Mouse (Mus musculus): Measurements from ENCODE around the gene Cdyl. TPM values are rescaled to one million over a fixed set of nuclear protein-coding genes. Genes with fewer than 3 reads are reported as not detected.
A peak's percentile ranks its signal among the peaks of the same experiment; 100 is the strongest.

The Cdyl gene
- total RNA-seq, 2 experiments from 2014 or later, result 14.1 to 18.5 TPM

DNA sequence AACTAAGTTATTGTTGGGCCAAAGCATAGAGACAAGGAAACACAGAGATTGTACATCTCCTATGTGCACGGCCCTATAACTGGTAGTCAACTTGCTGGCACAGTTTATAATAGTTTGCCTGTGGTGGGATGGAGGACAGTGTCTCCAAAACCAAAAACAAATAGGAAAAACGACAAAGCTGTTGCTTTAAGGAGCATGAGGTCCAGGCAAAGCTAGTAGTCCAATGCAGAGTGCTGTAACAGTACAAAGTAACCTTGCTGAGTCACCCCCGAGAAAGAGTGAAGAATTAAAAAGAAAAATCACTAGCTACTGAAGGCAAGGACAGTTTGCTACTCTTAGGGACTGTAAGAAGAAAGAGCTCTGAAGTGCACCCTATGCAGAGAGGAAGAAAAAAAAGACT lies 21.7 kb downstream of the Cdyl start:
- no peak for DNase-seq (ENCODE audit: low spot score in 2 of 2)

DNA sequence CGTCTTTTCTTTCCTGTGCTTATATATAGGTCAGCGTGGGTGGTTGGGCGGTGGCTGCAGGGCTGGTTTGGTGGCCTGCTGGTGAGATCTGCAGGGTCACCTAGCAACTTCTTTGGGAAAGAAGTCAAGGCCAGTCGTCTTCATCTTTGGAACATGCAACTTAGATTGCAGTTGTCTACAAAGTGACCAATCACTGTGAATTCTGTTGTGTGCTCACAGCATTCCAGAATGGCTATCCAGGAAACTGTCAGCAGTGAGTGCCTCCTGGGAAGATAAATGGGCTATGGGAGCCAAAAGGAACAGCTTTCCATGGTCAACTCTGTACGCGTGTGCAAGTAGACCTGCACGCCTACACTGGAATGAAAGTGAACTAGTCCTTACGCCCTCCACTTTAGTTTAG lies 26.6 kb downstream of the Cdyl start:
- no peak for DNase-seq (ENCODE audit: low spot score in 2 of 2)

DNA sequence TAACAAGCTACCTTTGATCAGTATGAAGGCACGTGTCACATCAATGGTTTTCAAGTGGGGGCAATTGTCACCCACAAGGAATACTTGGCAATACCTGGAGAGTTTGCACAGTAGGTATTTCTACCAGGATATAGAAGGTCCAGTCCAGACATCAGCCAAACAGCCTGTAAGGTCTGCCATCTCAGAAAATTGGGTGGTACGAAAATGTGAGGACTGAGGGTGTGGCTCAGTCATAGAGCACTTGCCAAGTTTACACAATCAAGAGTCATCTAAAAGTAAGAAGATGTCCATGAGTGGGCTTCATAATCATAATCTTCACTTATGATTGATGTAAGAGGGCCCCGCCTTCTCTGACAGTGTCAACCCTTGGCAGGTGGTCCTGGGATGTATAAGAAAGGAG lies 29.9 kb downstream of the Cdyl start:
- no peak for DNase-seq (ENCODE audit: low spot score in 2 of 2)

DNA sequence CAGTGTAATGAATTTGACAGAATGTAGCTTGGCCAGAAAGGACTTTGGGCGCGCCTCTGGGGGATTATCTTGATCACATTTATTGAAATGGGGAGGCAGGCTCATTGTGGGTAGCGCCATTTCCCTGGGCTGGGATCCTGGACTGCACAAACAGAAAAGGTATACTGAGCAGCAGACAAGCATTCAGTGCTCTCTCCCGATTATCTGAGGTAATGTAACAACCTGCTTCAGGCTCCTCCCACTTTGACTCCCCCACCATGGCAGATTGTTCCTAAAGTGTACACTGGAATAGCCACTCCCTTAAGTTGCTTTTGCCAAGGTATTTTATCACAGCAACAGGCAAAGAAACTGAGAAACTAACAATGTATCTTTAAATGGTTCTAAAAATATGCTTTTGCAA lies 58.0 kb downstream of the Cdyl start:
- DNase-seq (ENCODE audit: low spot score in 2 of 2), result no peak

DNA sequence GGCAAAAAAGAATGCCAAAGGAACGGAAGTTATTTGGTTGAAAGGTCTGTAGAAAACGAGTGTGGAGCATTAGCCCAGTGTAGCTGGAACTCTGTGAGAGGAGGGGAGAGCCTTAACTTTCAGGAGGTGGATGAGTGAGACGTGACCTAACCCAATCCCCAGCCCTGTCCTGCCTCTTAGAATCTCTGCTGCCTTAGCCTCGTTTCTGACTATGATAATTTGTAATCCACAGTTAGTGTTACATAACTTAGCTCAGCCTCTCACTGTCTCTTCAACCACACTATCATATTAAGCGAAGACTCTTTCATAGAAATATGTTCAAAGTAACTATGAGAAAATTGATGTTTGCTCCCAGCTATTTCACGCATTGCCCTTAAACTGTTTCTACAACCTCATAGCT lies 59.9 kb downstream of the Cdyl start:
- no peak for DNase-seq (ENCODE audit: low spot score in 2 of 2)

DNA sequence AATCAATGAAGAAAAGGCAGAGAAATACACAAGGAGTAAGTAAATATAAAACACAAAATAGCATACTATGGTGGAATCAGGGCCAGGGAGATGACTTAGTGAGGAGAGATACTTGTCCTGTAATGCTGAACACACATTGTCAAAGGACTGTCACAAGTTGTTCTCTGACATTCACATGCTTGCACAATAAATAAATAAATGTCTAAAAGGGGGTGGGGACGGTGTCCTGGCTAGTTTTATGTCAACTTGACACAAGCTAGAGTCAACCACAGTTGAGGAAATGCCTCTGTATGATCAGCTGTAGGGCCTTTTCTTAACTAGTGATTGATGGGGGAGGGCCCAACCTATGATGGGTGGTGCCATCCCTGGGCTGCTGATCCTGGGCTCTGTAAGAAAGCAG lies 63.4 kb downstream of the Cdyl start:
- DNase-seq (ENCODE audit: low spot score in 2 of 2), result no peak

DNA sequence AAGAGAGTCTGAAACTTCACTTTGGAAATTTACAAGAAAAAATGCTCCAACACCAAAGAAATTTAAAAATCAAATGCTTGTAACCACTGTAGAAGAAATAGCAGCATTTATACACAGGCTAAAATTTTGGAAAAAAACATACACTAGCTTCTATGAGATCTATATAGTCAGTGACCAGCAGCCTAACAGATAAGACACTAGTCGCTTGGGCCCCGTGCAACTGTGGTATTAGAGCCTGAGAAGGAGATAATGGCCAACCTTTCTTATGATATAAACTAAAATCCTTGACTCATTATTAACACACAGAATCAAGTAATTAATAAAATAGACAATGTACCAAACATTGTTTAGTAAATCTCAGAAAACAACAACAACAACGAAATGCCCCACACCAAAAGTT lies 66.4 kb downstream of the Cdyl start:
- DNase-seq (ENCODE audit: low spot score in 2 of 2), result no peak

DNA sequence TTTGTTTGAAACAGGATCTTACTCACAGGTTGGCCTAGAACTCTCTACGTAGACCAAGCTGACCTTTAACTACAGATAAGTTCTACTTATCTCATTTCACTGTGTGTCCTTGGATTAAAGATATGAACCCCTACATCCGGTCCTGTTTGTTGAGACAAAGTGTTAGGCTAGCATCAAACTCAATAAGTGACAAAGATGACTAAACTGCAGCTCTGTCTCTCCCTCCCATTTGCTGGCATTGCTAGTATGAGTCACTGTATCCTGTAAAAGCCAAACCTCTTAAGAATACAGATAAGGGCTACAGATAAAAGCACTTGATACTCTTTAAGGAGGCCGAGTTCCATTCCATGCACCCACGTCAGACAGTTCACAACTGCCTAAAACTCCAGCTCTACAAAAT lies 72.5 kb downstream of the Cdyl start:
- no peak for DNase-seq (ENCODE audit: low spot score in 2 of 2)

DNA sequence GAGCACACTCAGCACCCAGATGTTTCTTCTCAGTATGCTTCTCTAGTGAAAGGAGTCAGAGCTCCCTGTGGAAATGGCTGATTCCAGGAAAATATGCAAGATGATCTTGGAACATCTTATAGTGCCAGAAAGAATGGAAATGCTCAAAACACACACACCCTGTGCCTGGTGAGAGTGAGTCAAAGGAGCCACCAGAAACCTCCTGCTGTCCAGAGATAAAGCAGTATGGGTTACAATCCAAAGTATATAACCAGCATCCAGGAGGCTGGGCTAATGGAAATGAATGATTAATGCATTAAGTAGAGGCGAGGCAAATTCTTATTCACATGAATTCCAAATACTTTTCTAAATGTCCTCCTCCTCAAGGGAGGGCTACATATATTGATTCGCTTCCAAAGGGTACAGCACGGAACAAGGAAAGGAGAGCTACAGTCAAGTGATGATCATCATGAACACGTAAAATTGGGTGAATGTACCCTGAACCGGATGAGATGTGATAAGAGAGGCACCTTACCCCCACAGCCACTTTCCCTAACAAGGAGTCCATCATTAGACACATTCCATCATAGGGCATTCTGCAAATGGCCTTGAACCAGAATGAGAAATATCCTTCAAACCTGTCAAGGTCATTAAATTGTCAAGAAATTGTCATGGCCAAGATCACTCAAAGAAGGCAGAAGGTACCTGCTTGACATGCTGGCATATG lies 73.4 kb downstream of the Cdyl start:
- DNase-seq (ENCODE audit: low spot score in 2 of 2), result no peak

DNA sequence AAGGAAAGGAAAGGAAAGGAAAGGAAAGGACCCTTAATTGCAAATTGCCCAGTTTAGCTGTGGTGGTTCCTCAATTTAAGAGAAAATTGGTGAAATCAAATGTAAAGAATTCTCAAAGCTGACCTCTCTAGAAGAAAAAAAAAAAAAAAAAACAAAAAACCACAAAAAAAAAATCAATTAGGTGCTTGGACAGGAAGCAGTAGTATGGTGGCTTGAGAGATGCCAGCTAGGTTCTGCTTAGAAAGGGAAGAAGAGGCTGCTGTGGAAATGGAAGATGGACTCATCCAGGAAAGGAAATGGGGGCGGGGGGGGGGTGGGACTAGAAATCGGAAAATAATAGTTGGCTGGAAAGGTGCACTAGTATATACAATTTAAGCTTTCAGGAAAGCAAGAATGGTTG lies 77.9 kb downstream of the Cdyl start:
- DNase-seq (ENCODE audit: low spot score in 2 of 2), result no peak

DNA sequence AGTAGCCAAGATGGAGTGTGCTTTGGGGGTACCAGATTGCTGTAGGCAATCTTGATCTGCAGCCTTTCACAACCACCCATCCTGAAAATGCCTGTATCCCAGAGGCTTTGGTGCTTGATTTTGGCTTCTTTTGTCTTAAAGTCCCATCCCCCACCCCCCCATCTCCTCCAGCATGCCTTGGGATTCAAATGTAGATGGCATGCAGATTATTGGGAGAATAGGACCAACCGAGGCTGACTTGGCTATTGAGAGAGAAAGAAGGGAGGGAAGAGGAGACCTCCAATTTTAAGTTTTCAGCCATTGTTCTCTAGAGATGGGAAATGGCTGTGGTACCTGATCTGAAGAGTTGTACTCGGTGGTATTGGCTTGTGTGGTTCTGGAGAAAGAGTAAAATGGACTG lies 78.6 kb downstream of the Cdyl start:
- no peak for DNase-seq (ENCODE audit: low spot score in 2 of 2)

DNA sequence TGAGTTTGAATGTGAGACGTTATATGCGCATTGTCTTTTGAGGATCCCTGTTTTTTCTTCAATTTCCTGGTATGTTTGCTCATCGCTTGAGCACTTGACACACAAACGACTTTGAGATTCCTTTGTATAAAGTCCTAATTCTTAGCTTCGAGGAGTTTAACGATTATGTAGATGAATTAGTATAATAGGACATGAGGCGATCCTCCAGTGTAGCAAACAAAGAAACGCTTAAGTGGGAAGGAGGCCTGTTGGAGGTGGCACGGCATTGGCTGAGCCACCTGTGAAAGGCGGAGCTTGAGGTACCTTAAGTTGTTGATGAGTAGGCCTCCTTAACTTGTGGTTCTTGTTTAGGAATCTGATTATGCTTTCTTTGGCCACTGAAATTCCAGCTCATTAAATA lies 79.8 kb downstream of the Cdyl start:
- no peak for DNase-seq (ENCODE audit: low spot score in 2 of 2)

DNA sequence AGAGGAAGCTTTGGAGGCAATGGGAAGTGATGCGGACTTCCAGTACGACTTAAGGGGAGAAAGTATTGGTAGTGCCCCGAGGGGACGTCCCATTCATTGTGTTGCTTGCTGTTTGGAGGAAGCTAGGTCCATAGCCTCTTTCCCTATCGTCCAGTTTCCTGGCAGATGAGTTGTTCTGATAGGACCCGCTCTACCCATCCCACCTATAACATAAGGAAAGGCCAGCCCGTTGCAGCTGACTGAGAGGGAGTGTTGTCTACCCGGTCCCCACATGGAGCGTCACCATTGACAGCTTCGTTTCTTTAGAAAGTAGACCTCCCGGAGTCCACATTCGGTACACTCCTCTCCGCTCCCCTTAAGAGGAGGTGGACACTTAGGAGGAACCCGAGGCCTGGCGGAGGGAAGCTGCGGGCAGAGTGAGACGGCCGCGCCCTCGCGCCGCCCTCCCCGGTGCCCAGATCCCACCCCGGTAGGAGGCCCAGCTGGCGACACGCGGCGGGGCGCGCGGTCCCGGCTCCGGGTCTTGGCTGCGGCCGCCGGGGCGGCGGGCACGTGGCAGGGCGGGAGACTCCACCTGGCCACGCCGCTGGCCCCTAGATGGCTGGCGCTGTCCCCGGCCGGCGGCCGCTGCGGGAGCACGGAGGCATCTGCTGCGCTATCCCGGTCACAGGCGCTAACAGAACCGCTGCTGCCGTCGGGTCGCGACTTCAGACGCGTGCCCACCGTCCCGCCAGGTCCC lies 80.8 kb downstream of the Cdyl start:
- DNase-seq (ENCODE audit: low spot score in 2 of 2), result no peak

DNA sequence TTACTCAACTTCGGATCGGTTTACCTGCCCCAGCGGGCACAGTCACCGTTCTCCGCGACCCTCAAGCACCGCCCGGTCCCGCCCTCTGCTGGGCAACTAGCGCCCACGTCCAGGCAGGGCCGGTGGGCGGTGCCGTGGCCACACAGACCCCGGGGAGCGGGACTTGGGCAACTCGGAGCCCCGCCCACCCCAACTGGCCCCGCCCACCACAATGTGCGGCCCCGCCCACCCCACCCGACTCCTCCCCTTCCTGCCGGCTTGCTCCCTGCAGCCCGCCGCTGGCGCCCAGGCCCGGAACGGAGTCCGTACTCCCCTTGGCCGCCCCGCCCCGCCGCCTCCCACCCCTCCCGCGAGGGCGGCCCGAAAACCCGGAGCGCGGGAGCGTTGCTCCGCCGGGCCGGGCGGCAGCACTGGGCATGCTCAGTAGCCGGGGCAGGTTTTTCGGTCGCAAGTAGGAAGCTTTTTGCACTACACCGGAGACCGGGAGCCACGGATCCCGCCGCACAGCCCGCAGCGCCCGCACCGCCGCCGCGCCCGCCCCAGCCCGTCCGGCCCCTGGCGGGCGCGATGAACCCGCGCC lies 81.5 kb downstream of the Cdyl start:
- DNase-seq (ENCODE audit: low spot score in 2 of 2), result peak; percentile 82 to 88

DNA sequence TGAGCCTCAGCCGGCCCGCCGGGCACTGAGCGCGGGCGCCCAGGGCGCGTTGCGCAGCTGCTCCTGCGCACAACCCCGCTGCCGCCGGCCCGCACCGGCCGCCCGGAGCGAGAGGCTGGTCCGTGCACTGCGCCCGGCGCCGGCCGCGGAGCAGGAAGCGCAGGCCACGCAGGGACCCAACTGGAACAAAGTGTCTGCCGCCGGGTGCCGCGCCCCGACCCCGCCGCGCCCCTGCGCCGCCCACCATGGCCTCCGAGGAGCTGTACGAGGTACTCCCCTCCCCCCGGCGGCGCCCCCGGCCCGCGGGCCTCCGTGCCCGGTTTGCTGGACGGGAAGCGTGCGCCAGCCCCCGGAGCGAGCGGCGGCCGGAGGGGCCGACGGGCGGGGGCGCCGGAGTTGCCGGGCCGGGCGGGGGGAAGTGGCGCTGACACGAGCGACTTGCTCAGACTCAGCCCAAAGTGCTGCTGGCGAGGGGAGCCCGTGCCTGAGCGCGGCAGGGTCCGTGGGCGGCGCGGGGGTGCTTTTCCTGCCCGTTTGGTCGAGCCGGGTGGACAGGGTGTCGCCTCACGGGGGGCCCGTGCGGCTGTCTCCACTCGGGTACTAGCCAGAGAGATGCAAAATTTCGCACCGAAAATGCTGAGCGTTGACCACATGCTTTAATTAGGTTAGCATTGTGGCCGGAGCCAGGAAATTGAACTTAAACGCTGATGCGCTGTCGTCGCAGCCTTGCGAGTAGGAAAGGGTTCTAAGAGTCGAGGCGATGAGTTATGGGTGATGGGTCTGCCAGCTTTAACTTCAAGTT lies 82.2 kb downstream of the Cdyl start:
- peak; percentile 18 to 37 for DNase-seq (ENCODE audit: low spot score in 2 of 2)

DNA sequence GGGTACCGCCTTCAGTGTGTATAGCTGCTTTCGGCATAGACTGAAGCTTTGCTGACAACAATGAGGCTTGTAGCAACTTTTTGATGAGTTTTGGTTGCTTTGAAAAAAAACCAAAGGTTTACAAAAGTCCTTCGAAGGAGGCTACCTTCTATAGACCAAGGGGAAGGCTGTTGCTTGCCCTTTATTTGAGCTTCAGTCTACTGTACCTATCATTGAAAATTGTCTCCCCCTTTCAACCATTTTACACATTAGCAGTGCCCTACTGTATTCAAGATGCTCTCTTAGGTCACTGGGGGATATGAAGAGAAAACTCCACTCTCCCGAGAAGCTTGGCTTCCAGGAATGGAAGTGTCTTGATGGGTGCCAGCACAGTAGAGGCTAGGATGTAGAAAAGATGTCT lies 83.1 kb downstream of the Cdyl start:
- no peak for DNase-seq (ENCODE audit: low spot score in 2 of 2)

DNA sequence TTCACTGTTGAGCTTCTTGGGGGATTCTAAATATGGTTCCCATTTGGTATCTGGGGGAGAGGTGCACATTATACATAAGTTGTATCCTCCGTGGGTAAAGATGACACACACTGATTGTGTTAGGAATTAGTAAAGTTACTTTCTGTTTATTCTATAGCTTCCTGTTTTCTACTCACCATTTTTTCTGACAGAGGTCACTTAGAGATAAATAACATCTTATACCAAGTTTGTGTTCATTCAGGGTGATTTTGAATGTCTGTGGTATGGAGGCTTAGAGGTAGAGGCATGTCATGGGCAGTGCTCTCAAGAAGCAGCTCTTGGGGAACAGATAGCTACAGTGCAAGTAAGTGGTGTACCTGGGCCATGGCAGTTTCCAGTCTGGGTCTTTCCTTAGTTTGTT lies 83.6 kb downstream of the Cdyl start:
- no peak for DNase-seq (ENCODE audit: low spot score in 2 of 2)

DNA sequence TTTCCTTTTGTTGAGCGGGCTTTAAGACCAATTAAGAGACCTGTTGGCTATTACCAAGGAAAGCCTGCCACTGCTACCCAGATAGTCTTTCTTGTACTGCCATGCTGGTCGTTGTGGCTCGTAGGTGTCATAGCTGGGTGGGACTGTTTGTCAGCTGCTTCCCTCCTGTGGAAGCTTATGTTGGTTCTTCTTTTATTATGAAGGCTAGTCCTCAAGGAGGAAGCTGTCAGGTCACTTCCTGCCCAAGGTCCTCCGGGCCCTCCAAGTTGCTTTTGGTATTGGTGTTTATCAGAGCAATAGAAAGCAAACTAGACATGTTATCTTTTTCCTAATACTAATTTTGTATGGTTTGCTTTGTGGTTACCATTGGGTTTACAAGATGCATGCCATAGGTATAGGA lies 89.6 kb downstream of the Cdyl start:
- no peak for DNase-seq (ENCODE audit: low spot score in 2 of 2)

DNA sequence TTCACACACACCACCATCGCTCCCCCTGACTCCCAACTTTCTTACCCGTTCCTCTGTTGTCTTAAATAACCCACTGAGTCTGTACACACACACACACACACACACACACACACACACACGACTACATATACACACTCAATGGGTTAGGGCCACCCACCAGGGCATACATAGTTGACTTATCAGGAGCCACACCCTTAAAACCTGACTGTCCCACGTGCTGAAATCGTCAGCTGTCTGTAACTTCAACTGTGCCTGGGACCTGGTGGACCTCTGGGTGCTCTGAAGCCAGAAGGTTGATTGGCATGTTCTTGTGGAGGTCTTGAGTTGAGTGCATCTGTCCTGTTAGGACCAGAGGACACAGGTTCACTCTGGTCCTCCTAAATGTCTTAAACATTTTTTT lies 90.0 kb downstream of the Cdyl start:
- no peak for DNase-seq (ENCODE audit: low spot score in 2 of 2)

DNA sequence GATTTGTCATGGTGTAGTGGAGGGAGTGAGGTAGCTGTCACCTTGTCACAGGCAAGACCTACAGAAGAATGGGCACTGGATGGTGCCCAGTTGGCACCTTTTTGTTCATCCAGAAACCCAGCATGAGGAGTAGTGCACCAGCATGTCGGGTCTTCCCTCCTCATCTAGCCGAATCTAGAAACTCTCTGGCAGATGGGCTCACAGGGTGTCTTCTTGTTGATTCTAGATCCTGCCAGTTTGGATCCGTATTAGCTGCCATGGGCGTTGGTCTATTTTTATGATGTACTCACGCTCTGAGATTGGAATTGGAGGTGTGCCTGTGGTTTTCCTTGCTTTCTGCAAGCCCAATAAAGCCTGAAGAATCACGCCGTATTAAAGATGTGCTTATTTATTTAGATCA lies 92.4 kb downstream of the Cdyl start:
- peak in 1 of 2 experiments; percentile 65 for DNase-seq (ENCODE audit: low spot score in 2 of 2)

DNA sequence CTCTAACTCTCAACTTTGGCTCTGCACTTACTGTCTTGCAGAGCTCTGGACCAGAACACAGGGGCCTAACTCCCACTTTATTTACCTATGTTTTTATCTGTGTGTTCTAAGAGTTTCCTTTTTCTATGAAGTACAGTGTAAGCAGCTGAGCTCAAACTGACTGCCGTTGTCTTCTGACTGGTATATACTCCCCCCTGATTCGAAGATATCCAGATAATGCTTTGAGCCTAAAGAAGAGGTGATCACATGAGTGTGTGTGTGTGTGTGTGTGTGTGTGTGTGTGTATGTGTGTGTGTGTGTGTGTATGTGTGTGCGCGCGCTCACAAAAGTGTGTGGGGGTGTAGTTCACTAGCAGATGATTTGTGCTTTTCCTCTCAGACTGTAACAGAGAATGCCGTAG lies 95.4 kb downstream of the Cdyl start:
- DNase-seq (ENCODE audit: low spot score in 2 of 2), result no peak
